Mouse (Mus musculus): ENCODE results near the gene Gmds. TPM values are rescaled to one million over a fixed set of nuclear protein-coding genes. Genes with fewer than 3 reads are reported as not detected.
A peak's percentile ranks its signal among the peaks of the same experiment; 100 is the strongest.

Gene Gmds
- polyA plus RNA-seq, 1 experiment from 2014 or later = 31.4 TPM

- Histone ChIP-seq H3K27me3 (ENCODE audit: control insufficient read depth, insufficient read depth, low read length) (no peaks in the 10 kb centered on the region), H3K4me3 (ENCODE audit: low read depth, low read length) (no peak overlapping the region), H3K4me2 (ENCODE audit: low read depth, severe bottlenecking) (no peak overlapping the region), H3K36me3 (ENCODE audit: control insufficient read depth, insufficient read depth, low read length) (no peaks in the 10 kb centered on the region), H3K4me1 (ENCODE audit: control insufficient read depth, insufficient read depth, low read length) (peaks cover 6% of the 10 kb centered on the region; the same call in 1 of the 2 replicates), H3K9me3 (ENCODE audit: control insufficient read depth, low read length) (no peaks in the 10 kb centered on the region), H3K27ac (replicated peaks; ENCODE audit: low read depth, low read length) (no peak overlapping the region), H3K9ac (ENCODE audit: low read length) (no peak overlapping the region)
- 38% methylated on average over 3 of the region's 3 CpGs for WGBS
- ATAC-seq (ENCODE audit: insufficient number of reproducible peaks, low FRiP score, low TSS enrichment, low read depth) = no peak
- no peak for DNase-seq (ENCODE audit: low spot score)
Measured at GRCm38 (mm10) chr13:32236269-32236678, 102.3 kb downstream of the Gmds start.

GRCm38 (mm10) chr13:32235046-32235445, 103.5 kb downstream of the Gmds start:
- no peak overlapping the region for H3K4me3 ChIP-seq (ENCODE audit: low read depth, low read length)
- H3K9ac ChIP-seq (ENCODE audit: low read length) = no peak overlapping the region
- H3K4me1 ChIP-seq (ENCODE audit: control insufficient read depth, insufficient read depth, low read length) = peaks cover 6% of the 10 kb centered on the region; the same call in 1 of the 2 replicates
- WGBS = 90% methylated on average over 4 of the region's 4 CpGs
- H3K9me3 ChIP-seq (ENCODE audit: control insufficient read depth, low read length) = no peaks in the 10 kb centered on the region
- DNase-seq (ENCODE audit: low spot score) (no peak), ATAC-seq (ENCODE audit: insufficient number of reproducible peaks, low FRiP score, low TSS enrichment, low read depth) (no peak)
- H3K4me2 ChIP-seq (ENCODE audit: low read depth, severe bottlenecking) = no peak overlapping the region
- no peaks in the 10 kb centered on the region for H3K36me3 ChIP-seq (ENCODE audit: control insufficient read depth, insufficient read depth, low read length)
- no peaks in the 10 kb centered on the region for H3K27me3 ChIP-seq (ENCODE audit: control insufficient read depth, insufficient read depth, low read length)
- no peak overlapping the region for H3K27ac ChIP-seq (replicated peaks; ENCODE audit: low read depth, low read length)

DNA sequence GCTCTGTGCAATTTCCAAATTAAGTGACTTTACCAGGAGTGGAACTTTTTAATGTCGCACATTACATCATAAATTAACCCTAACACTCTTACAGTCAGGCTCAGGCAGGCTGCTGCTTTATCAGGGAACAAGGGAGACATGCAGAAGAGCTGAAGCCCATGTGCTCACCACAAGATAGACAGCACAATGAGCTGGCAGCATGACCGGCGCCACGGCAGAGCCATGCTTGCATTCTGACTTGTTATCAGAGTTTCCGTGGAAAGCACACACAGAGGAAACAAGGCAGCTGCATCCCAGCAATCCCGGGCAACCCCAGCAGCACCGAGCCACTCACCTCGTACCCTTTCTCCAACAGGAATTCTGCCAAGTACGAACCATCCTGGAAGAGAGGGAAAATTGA, 104.5 kb downstream of the Gmds start:
- DNase-seq (ENCODE audit: low spot score) = no peak
- 78% methylated on average over 9 of the region's 9 CpGs for WGBS
- H3K4me2 ChIP-seq (ENCODE audit: low read depth, severe bottlenecking) = no peak overlapping the region
- ATAC-seq (ENCODE audit: insufficient number of reproducible peaks, low FRiP score, low TSS enrichment, low read depth) = no peak
- H3K9me3 ChIP-seq (ENCODE audit: control insufficient read depth, low read length) = no peaks in the 10 kb centered on the region
- no peak overlapping the region for H3K9ac ChIP-seq (ENCODE audit: low read length)
- no peaks in the 10 kb centered on the region for H3K27me3 ChIP-seq (ENCODE audit: control insufficient read depth, insufficient read depth, low read length)
- H3K4me3 ChIP-seq (ENCODE audit: low read depth, low read length) = no peak overlapping the region
- H3K27ac ChIP-seq (replicated peaks; ENCODE audit: low read depth, low read length) = no peak overlapping the region
- peaks cover 6% of the 10 kb centered on the region; the same call in 1 of the 2 replicates for H3K4me1 ChIP-seq (ENCODE audit: control insufficient read depth, insufficient read depth, low read length)
- H3K36me3 ChIP-seq (ENCODE audit: control insufficient read depth, insufficient read depth, low read length) = no peaks in the 10 kb centered on the region

- no peak for DNase-seq (ENCODE audit: low spot score)
- 85% methylated on average over 5 of the region's 5 CpGs for WGBS
- no peaks in the 10 kb centered on the region for H3K36me3 ChIP-seq (ENCODE audit: control insufficient read depth, insufficient read depth, low read length)
- H3K4me3 ChIP-seq (ENCODE audit: low read depth, low read length) = no peak overlapping the region
- ATAC-seq (ENCODE audit: insufficient number of reproducible peaks, low FRiP score, low TSS enrichment, low read depth) = no peak
- no peak overlapping the region for H3K9ac ChIP-seq (ENCODE audit: low read length)
- H3K27ac ChIP-seq (replicated peaks; ENCODE audit: low read depth, low read length) = no peak overlapping the region
- no peak overlapping the region for H3K4me2 ChIP-seq (ENCODE audit: low read depth, severe bottlenecking)
- H3K4me1 ChIP-seq (ENCODE audit: control insufficient read depth, insufficient read depth, low read length) = peaks cover 6% of the 10 kb centered on the region; the same call in 1 of the 2 replicates
- no peaks in the 10 kb centered on the region for H3K27me3 ChIP-seq (ENCODE audit: control insufficient read depth, insufficient read depth, low read length)
- no peaks in the 10 kb centered on the region for H3K9me3 ChIP-seq (ENCODE audit: control insufficient read depth, low read length)
Measured at GRCm38 (mm10) chr13:32232391-32232790, 106.1 kb downstream of the Gmds start.

- peaks cover 6% of the 10 kb centered on the region; the same call in 1 of the 2 replicates for H3K4me1 ChIP-seq (ENCODE audit: control insufficient read depth, insufficient read depth, low read length)
- ATAC-seq (ENCODE audit: insufficient number of reproducible peaks, low FRiP score, low TSS enrichment, low read depth) = no peak
- H3K4me3 ChIP-seq (ENCODE audit: low read depth, low read length) = no peak overlapping the region
- H3K9me3 ChIP-seq (ENCODE audit: control insufficient read depth, low read length) = no peaks in the 10 kb centered on the region
- no peaks in the 10 kb centered on the region for H3K36me3 ChIP-seq (ENCODE audit: control insufficient read depth, insufficient read depth, low read length)
- H3K9ac ChIP-seq (ENCODE audit: low read length) = no peak overlapping the region
- no peak overlapping the region for H3K4me2 ChIP-seq (ENCODE audit: low read depth, severe bottlenecking)
- 86% methylated on average over 5 of the region's 5 CpGs for WGBS
- no peak overlapping the region for H3K27ac ChIP-seq (replicated peaks; ENCODE audit: low read depth, low read length)
- no peak for DNase-seq (ENCODE audit: low spot score)
- no peaks in the 10 kb centered on the region for H3K27me3 ChIP-seq (ENCODE audit: control insufficient read depth, insufficient read depth, low read length)
Measured at GRCm38 (mm10) chr13:32231956-32232355, 106.6 kb downstream of the Gmds start.

DNA sequence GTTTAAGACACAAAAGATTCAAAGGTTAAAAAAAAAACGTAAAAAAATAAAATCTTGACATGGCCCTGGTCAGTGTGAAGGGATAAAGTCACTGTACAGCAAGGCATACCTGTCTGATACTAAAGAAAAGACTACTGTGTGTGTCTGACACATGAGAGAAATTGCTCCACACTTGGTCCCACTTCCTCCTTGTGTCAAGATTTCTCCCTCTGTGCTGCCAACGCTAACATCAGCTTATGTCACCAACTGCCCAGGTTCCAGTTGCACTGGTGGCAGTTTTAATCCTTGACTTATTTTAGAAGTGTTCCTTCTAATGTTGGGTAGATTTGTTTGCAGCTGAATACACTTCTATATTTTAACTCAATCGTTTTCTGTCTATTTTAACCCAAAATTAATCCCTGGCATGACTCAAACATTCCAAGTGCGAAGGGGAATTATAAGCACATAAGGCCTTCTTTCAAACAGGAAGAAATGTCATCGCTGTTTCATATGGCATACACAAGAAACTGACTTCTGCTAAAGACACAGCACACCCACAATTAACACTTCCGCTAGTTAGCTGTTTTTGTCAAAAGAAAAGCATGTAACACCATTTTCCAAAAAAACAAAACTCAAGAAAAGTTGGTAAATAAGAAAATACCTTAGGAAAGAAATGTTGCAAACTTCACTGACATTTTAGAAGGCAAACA, 110.5 kb downstream of the Gmds start:
- H3K4me3 ChIP-seq (ENCODE audit: low read depth, low read length) = no peak overlapping the region
- H3K27me3 ChIP-seq (ENCODE audit: control insufficient read depth, insufficient read depth, low read length) = no peaks in the 10 kb centered on the region
- no peak for DNase-seq (ENCODE audit: low spot score)
- H3K9me3 ChIP-seq (ENCODE audit: control insufficient read depth, low read length) = no peaks in the 10 kb centered on the region
- no peaks in the 10 kb centered on the region for H3K36me3 ChIP-seq (ENCODE audit: control insufficient read depth, insufficient read depth, low read length)
- no peak overlapping the region for H3K9ac ChIP-seq (ENCODE audit: low read length)
- no peak overlapping the region for H3K4me2 ChIP-seq (ENCODE audit: low read depth, severe bottlenecking)
- 81% methylated on average over 6 of the region's 6 CpGs for WGBS
- no peaks in the 10 kb centered on the region for H3K4me1 ChIP-seq (ENCODE audit: control insufficient read depth, insufficient read depth, low read length)
- no peak for ATAC-seq (ENCODE audit: insufficient number of reproducible peaks, low FRiP score, low TSS enrichment, low read depth)
- no peak overlapping the region for H3K27ac ChIP-seq (replicated peaks; ENCODE audit: low read depth, low read length)

DNA sequence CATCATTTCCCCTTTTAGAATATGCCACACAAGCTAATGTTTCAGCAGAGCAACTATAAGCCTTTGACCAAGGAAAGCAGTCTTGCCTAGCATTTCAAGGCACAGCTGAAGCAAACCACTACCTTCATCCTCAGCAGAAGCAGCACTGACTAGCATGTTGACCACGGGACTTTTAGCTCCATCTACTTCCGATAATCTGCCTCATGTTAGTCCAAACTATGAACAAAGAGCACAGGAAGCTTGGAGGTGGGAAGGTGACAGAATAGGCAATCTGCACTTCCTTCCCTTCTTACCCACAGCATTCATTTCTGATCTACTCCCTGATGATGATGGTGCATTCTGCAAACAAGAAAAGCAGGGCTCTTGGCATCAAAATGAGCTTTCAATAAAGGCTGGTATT, 120.9 kb downstream of the Gmds start:
- Histone ChIP-seq H3K27me3 (ENCODE audit: control insufficient read depth, insufficient read depth, low read length) (0 out of 2 replicates have a peak, but pooled peaks cover 3% of the 10 kb centered on the region), H3K36me3 (ENCODE audit: control insufficient read depth, insufficient read depth, low read length) (no peaks in the 10 kb centered on the region), H3K9me3 (ENCODE audit: control insufficient read depth, low read length) (no peaks in the 10 kb centered on the region), H3K9ac (ENCODE audit: low read length) (no peak overlapping the region), H3K4me2 (ENCODE audit: low read depth, severe bottlenecking) (no peak overlapping the region), H3K4me3 (ENCODE audit: low read depth, low read length) (no peak overlapping the region), H3K27ac (replicated peaks; ENCODE audit: low read depth, low read length) (no peak overlapping the region), H3K4me1 (ENCODE audit: control insufficient read depth, insufficient read depth, low read length) (no peaks in the 10 kb centered on the region)
- no peak for ATAC-seq (ENCODE audit: insufficient number of reproducible peaks, low FRiP score, low TSS enrichment, low read depth)
- 90% methylated on average over 2 of the region's 2 CpGs for WGBS
- no peak for DNase-seq (ENCODE audit: low spot score)

GRCm38 (mm10) chr13:32213702-32214452, 124.7 kb downstream of the Gmds start:
- Histone ChIP-seq H3K27me3 (ENCODE audit: control insufficient read depth, insufficient read depth, low read length) (0 out of 2 replicates have a peak, but pooled peaks cover 3% of the 10 kb centered on the region), H3K4me3 (ENCODE audit: low read depth, low read length) (no peak overlapping the region), H3K27ac (replicated peaks; ENCODE audit: low read depth, low read length) (no peak overlapping the region), H3K9ac (ENCODE audit: low read length) (no peak overlapping the region), H3K36me3 (ENCODE audit: control insufficient read depth, insufficient read depth, low read length) (no peaks in the 10 kb centered on the region), H3K4me1 (ENCODE audit: control insufficient read depth, insufficient read depth, low read length) (no peaks in the 10 kb centered on the region), H3K9me3 (ENCODE audit: control insufficient read depth, low read length) (no peaks in the 10 kb centered on the region), H3K4me2 (ENCODE audit: low read depth, severe bottlenecking) (no peak overlapping the region)
- WGBS = 48% methylated on average over 9 of the region's 9 CpGs
- ATAC-seq (ENCODE audit: insufficient number of reproducible peaks, low FRiP score, low TSS enrichment, low read depth) (peak; percentile 26; the same call in 1 of the 2 replicates), DNase-seq (ENCODE audit: low spot score) (peak; percentile 53)

All from limb, embryonic 11.5 days (tissue).